Mouse (Mus musculus): ENCODE data around the gene Ercc2. TPM values are rescaled to one million over a fixed set of nuclear protein-coding genes. Genes with fewer than 3 reads are reported as not detected.
A peak's percentile ranks its signal among the peaks of the same experiment; 100 is the strongest.

Ercc2 gene
- polyA plus RNA-seq, 1 experiment from 2014 or later, result 5.6 TPM

DNA sequence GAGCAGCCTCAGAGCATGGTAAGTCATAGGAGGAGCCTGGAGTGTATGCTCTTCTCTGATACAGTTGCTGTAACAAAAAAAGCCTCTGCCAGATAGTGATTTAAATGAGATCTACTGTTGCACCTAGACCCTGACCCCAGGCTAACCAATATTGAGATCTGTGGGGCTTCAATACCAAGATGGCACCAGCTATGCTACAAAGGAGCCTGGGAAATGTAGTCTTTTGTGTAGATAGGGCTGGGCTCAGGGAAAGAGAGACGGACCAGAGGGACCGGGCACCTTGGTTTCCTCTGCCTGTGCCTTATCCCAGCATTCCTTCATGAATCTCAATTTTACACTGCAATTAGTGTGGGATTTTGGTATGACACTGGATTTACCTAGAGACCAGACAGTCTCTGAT is 8.4 kb upstream of the Ercc2 start:
- Histone ChIP-seq H3K27ac (no peak overlapping the region), H3K4me3 (ENCODE audit: inconsistent target) (no peak overlapping the region), H3K36me3 (ENCODE audit: inconsistent target) (no peaks in the 10 kb centered on the region), H3K79me2 (ENCODE audit: inconsistent target) (no peaks in the 10 kb centered on the region)
- WGBS (ENCODE audit: missing documents), result 91% methylated on average over 2 of the region's 2 CpGs

DNA sequence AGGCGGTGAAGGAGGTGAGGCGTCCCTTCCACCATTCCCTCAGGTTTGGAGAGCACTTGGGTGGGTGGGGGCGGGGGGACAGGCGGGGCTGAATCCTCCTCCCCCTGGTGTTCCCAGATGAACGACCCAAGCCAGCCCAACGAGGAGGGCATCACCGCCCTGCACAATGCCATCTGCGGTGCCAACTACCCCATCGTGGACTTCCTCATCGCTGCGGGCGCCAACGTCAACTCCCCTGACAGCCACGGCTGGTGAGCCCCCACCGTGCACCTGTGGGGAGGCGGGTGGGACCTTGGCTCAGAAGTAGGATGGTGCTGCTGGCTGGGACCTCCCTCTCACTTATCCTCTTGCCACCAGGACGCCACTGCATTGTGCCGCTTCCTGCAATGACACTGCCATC is 6.4 kb upstream of the Ercc2 start:
- H3K79me2 ChIP-seq (ENCODE audit: inconsistent target), result no peaks in the 10 kb centered on the region
- H3K27ac ChIP-seq, result no peak overlapping the region
- H3K4me3 ChIP-seq (ENCODE audit: inconsistent target), result no peak overlapping the region
- 82% methylated on average over 15 of the region's 18 CpGs for WGBS (ENCODE audit: missing documents)
- no peaks in the 10 kb centered on the region for H3K36me3 ChIP-seq (ENCODE audit: inconsistent target)

DNA sequence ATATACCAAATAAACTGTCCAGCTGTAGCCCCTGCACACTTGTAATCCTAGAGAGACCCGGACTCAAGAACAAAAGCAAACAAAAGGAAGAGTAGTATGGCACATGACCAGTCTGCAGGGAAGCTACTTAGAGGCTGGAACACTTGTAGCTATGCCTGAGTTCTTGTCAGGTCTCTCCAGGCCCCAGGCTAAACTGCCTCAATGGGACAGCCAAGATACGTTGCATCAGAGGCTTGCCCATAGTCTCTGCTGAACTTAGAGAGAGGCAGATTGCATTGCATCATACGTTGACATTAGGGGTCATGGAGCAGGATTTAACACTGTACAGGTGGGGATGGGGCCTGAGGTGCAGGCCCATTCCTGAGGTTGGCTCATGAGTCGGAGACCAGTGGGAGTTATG is 5.8 kb upstream of the Ercc2 start:
- H3K4me3 ChIP-seq (ENCODE audit: inconsistent target), result no peak overlapping the region
- no peaks in the 10 kb centered on the region for H3K79me2 ChIP-seq (ENCODE audit: inconsistent target)
- whole genome bisulfite sequencing (ENCODE audit: missing documents), result 92% methylated on average over 4 of the region's 4 CpGs
- H3K27ac ChIP-seq, result no peak overlapping the region
- no peaks in the 10 kb centered on the region for H3K36me3 ChIP-seq (ENCODE audit: inconsistent target)

DNA sequence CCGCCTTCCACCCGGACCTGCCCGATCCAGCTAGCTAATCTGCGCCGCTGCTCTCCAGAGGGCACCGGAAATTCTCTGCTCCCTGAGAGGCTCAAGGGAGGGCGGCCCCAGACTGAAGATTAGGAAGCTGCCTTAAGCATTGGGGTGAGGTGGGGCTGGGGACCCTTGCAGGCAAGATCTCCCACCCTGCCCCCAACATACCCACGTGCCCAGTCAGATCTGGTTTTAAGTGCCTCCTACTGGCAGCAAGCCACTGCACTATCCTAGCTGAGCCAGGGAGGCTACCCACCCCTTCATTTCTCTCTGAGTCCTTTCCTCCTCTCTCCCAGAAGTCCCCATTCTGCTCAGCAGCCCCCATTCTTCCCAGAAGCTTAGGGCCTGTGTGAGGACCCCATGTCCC is 3.8 kb upstream of the Ercc2 start:
- Histone ChIP-seq H3K79me2 (ENCODE audit: inconsistent target) (peaks cover 9% of the 10 kb centered on the region), H3K27ac (no peak overlapping the region), H3K36me3 (ENCODE audit: inconsistent target) (no peaks in the 10 kb centered on the region), H3K4me3 (ENCODE audit: inconsistent target) (no peak overlapping the region)
- WGBS (ENCODE audit: missing documents), result 91% methylated on average over 8 of the region's 8 CpGs

DNA sequence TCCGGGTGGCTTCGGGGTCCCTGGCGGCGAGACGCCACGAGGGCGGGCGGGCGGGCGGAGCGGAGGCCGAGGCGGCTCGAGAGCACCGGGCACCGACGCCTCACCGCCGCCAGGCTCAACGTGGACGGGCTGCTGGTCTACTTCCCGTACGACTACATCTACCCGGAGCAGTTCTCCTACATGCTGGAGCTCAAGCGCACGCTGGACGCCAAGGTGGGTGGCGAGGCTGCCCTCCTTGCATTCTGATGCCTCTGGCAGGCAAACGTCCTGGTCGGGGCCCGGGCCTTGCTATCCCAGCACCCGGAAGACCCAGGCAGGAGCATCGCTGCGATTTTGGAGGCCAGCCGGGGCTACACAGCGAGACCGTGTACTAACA is 344 bp downstream of the Ercc2 start:
- peaks cover 19% of the 10 kb centered on the region for H3K79me2 ChIP-seq (ENCODE audit: inconsistent target)
- peak overlapping the region; percentile 72 for H3K4me3 ChIP-seq (ENCODE audit: inconsistent target)
- under 1% methylated on average over 37 of the region's 37 CpGs for WGBS (ENCODE audit: missing documents)
- H3K27ac ChIP-seq, result no peak overlapping the region
- H3K36me3 ChIP-seq (ENCODE audit: inconsistent target), result peaks cover 24% of the 10 kb centered on the region

DNA sequence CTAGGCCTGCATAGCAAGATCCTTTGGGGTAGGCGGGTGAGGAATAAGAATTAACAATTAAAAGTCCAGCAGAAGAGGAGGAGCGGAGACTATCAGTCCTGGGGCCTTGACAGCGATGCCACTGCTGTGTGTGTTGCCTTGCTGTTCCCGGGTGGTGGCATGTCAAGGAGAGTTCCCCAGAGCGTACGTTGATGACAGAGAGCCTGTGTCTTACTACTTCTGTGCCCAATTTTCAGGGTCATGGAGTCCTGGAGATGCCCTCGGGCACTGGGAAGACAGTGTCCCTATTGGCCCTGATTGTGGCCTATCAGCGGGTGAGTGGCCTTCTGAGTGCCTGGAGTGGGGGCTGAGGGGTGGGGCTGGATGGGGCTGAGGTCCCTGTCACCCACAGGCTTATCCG is 1.9 kb downstream of the Ercc2 start:
- no peak overlapping the region for H3K4me3 ChIP-seq (ENCODE audit: inconsistent target)
- WGBS (ENCODE audit: missing documents), result 93% methylated on average over 9 of the region's 9 CpGs
- H3K79me2 ChIP-seq (ENCODE audit: inconsistent target), result peaks cover 19% of the 10 kb centered on the region
- peaks cover 36% of the 10 kb centered on the region for H3K36me3 ChIP-seq (ENCODE audit: inconsistent target)
- H3K27ac ChIP-seq, result no peak overlapping the region

DNA sequence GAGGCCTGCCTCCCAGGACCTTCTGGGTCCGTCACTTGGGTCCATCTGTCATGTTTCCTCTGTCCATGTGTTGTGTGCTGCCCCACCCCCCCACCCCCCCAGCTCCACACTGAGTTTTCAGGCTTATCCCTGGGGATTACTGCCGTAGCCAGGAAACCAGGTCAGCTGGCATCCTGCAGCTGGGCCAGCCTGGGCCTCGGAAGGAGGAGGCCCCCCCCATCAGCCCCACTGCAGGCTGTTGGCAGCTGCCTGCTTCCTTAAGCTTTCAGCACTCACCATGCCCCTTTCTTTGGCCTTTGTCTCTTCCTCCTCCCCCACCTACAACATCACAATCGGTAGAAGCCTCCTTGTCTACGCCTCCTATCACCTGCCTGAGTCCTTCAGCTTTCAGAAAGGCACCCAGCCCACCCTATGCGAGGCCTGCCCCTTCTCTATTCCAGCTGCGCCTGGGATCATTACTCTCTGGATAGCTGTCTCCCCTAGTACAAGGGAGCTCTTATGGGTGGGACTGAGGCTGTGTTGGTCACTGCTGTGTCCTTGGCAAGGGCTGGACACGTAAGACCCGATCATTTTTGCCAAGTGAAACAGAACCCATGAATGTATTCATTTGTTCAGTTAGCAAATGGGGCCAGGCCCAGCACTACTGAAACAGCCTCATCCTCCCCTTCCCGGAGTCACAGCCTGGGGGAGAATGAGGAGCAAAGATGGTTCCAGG is 7.0 kb downstream of the Ercc2 start:
- Histone ChIP-seq H3K4me3 (ENCODE audit: inconsistent target) (no peak overlapping the region), H3K79me2 (ENCODE audit: inconsistent target) (peaks cover 2% of the 10 kb centered on the region), H3K36me3 (ENCODE audit: inconsistent target) (peaks cover 83% of the 10 kb centered on the region), H3K27ac (no peak overlapping the region)
- 93% methylated on average over 9 of the region's 10 CpGs for WGBS (ENCODE audit: missing documents)

DNA sequence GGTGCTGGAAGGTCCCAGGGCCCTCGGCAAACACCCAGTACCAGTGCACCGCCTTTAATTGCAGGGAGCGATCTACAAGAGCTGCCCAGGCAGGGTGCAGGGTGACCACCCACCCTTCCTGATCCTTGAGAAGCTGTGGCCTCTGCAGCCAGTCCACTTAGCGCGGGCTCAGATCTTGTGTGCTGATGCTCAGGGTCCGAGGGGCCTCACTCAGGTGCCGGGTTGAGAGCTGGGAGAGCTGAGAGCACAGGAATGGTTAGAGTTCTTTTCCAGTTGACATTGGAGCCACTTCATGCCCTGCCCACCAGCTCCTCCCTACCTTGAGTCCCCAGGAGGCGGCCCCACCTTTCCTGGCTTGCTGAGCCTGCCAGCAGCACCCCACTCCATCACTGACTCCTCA is 12.7 kb downstream of the Ercc2 start:
- Histone ChIP-seq H3K4me3 (ENCODE audit: inconsistent target) (no peak overlapping the region), H3K36me3 (ENCODE audit: inconsistent target) (peaks cover 56% of the 10 kb centered on the region), H3K27ac (no peak overlapping the region), H3K79me2 (ENCODE audit: inconsistent target) (no peaks in the 10 kb centered on the region)
- WGBS (ENCODE audit: missing documents), result 93% methylated on average over 8 of the region's 8 CpGs

DNA sequence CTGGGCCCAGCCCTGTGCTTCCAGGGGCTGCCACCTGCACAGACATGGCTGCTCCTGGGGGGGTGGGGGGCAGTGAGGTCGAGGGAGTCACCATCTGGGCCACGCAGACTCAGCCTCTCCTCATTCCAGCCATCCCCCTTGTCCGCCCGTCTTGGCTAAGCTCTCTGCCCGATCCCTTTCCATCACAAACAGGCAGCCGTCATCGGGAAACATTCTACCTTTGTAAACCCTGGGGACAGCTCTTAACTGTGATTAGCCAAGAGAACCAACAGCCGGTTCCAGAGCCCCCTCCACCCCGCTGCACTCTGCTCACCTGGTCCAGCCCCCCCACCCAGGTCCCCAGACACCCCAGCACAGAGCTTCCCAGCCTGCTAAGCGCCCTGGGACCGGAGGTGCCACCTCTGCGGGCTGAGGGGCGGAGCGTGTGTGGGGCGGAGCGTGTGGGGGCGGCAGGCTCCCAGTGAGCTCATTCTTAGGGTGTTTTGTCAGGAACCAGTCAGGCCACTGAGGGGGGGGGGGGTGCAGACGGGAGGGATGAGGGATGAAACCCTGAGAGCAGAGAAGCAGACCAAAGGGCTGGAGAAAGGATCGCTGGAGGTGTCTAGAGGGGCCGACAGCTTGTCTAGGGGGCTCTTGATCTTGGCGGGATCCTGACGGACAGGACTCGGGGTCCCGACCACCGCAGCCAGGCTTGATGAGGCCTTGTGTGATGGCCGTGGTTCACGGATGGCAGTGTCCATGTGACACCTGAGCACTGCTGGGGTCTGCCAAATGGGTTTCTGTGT is 17.9 kb downstream of the Ercc2 start:
- Histone ChIP-seq H3K36me3 (ENCODE audit: inconsistent target) (peaks cover 7% of the 10 kb centered on the region; the same call in 1 of the 2 replicates), H3K27ac (no peak overlapping the region), H3K79me2 (ENCODE audit: inconsistent target) (no peaks in the 10 kb centered on the region), H3K4me3 (ENCODE audit: inconsistent target) (no peak overlapping the region)
- 9% methylated on average over 27 of the region's 27 CpGs for WGBS (ENCODE audit: missing documents)

DNA sequence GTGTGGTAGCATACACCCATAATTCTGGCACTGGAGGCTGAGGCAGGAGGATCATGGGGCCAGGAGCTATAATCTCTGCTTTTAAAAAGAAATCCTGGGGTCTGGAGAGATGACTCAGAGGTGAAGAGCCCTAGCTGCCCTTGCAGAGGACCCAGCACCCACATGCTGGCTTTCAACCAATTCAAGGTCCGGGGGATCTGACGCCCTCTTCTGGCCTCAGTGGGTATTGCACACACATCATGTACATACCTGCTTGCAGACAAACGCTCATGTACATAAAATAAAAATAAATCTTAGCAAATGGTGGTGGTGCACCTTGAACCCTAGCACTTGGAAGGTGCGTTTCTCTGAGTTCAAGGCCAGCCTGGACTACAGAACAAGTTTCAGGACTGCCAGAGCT is 19.1 kb downstream of the Ercc2 start:
- Histone ChIP-seq H3K4me3 (ENCODE audit: inconsistent target) (no peak overlapping the region), H3K27ac (no peak overlapping the region), H3K79me2 (ENCODE audit: inconsistent target) (no peaks in the 10 kb centered on the region), H3K36me3 (ENCODE audit: inconsistent target) (no peaks in the 10 kb centered on the region)
- 82% methylated on average over 4 of the region's 4 CpGs for WGBS (ENCODE audit: missing documents)

DNA sequence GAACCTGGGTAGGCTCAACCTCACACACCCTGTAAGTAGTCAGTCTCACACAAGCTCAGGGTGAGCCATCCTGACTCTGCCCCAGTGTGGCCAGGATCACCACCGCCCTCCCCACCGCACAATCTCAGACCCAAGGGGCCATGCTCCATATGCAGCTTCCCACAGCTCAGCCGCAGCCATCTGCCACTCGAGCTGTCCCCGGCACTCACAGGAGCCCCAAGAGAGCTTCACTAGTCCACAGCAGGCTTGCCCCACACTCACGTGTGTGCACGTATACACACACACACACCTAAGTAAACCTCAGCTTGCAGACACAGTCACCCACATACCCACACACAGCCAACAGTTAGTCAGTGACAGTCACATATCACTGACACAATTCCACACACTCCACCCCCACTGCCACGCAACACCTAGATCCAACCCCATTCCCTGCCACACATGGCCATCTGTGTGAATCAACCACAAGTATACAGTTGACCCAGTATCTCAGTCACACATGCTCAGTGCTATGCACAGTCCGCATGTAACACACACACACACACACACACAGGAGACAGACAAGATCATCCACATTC is 20.8 kb downstream of the Ercc2 start:
- Histone ChIP-seq H3K27ac (no peak overlapping the region), H3K4me3 (ENCODE audit: inconsistent target) (no peak overlapping the region), H3K79me2 (ENCODE audit: inconsistent target) (no peaks in the 10 kb centered on the region), H3K36me3 (ENCODE audit: inconsistent target) (no peaks in the 10 kb centered on the region)
- WGBS (ENCODE audit: missing documents), result 85% methylated on average over 9 of the region's 9 CpGs

DNA sequence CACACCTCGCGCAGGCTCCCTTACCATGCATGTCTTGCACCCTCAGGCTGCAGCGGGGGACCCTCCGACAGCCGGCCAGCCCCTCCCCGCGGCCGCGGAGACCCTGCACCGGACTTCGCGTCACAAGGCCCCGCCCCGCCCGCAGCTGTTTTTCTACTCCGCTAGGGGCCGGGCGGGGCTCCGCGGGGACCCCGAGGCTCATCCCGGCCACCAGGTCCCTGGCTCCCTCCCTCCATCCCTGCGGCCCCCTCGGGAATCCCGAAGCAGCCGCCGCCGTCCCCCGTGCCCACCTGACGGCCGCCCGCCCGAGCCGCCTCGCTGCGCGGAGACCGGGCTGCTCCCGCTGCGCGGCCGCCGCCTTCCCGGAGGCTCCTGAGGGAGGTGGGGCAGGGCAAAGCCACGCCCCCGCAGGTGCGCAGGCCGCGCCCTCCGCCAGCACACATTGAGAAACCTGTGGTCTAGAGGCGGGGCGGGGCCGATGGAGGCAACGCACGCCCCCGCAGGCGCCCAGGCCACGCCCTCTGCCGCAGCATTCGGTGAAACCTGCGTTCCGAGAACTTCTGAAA is 22.0 kb downstream of the Ercc2 start, which contains the start of gene Klc3:
Gene Klc3 (minus strand): TSS at position 374 of the 566 bp plus-strand sequence.
- WGBS (ENCODE audit: missing documents), result 2% methylated on average over 51 of the region's 62 CpGs
- Histone ChIP-seq H3K79me2 (ENCODE audit: inconsistent target) (no peaks in the 10 kb centered on the region), H3K4me3 (ENCODE audit: inconsistent target) (no peak within 1 kb of the TSS), H3K36me3 (ENCODE audit: inconsistent target) (no peaks in the 10 kb centered on the region), H3K27ac (no peak within 1 kb of the TSS)

DNA sequence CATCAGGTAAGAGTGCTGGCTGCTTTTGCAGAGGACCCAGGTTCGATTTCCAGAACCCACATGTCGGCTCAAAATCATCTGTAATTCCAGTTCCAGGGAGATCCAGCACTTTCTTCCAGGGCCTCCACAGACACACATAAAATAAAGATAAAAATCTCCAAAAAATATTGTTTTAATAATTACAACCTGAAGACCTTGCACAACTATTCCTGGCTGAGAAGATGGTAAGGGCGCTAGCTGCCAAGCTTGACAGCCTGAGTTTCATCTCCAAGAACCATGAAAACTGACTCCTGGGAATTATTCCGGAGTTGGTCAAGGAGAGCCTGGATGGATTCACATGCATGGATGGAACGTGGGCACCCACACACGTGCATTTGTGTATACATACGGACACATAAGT is 22.7 kb downstream of the Ercc2 start, which contains the start of gene Ckm:
Gene Ckm (plus strand): TSS at position 301 of the 400 bp plus-strand sequence.
- 65% methylated on average over 7 of the region's 7 CpGs for WGBS (ENCODE audit: missing documents)
- H3K79me2 ChIP-seq (ENCODE audit: inconsistent target), result no peaks in the 10 kb centered on the region
- no peak within 1 kb of the TSS for H3K27ac ChIP-seq
- no peaks in the 10 kb centered on the region for H3K36me3 ChIP-seq (ENCODE audit: inconsistent target)
- no peak within 1 kb of the TSS for H3K4me3 ChIP-seq (ENCODE audit: inconsistent target)

DNA sequence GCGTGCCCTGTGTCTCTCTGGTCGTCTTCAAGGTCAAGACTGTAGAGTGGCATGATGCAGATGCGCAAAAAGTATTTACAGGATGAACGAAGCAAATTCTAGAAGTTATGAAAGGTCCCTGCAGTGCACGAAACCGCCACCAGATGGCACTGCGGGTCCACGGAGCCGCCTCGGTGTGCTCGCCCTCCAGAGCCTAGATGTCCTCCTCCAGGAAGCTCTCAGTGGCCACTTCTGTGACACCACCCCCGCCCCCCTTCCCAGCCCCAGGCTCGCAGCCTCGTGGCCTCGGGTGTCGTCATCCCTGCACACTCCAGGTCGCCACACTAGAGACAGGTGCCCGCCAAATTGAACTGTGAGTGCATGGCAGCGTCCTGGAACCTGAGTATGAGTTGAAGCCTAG is 23.6 kb downstream of the Ercc2 start:
- no peak overlapping the region for H3K4me3 ChIP-seq (ENCODE audit: inconsistent target)
- under 1% methylated on average over 19 of the region's 19 CpGs for WGBS (ENCODE audit: missing documents)

DNA sequence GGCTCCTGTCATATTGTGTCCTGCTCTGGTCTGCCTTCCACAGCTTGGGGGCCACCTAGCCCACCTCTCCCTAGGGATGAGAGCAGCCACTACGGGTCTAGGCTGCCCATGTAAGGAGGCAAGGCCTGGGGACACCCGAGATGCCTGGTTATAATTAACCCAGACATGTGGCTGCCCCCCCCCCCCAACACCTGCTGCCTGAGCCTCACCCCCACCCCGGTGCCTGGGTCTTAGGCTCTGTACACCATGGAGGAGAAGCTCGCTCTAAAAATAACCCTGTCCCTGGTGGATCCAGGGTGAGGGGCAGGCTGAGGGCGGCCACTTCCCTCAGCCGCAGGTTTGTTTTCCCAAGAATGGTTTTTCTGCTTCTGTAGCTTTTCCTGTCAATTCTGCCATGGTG is 27.9 kb downstream of the Ercc2 start:
- Histone ChIP-seq H3K79me2 (ENCODE audit: inconsistent target) (no peaks in the 10 kb centered on the region), H3K4me3 (ENCODE audit: inconsistent target) (no peak overlapping the region), H3K27ac (no peak overlapping the region), H3K36me3 (ENCODE audit: inconsistent target) (no peaks in the 10 kb centered on the region)
- WGBS (ENCODE audit: missing documents), result 78% methylated on average over 6 of the region's 6 CpGs

More for the DNA sequence above, 23.6 kb downstream of the Ercc2 start:
- Histone ChIP-seq H3K27ac (no peak overlapping the region), H3K36me3 (ENCODE audit: inconsistent target) (no peaks in the 10 kb centered on the region), H3K79me2 (ENCODE audit: inconsistent target) (no peaks in the 10 kb centered on the region)
